Mouse (Mus musculus) brown adipose tissue, adult 24 weeks (tissue): ENCODE measurements around the gene Pcp4l1. TPM values are rescaled to one million over a fixed set of nuclear protein-coding genes. Genes with fewer than 3 reads are reported as not detected.

Source experiments
- H3K27ac ChIP-seq: fragments of 200-500 bp; replicated peaks from 2 replicates; pipeline ENCODE4 v1.5.1; 2012; ENCODE audit warnings: low read depth, mild to moderate bottlenecking, low read length
- H3K4me1 ChIP-seq: fragments of 200-500 bp; 2 replicates; pipeline ENCODE4 v1.6.1; 2012; ENCODE audit warnings: low read length, mixed read lengths; ENCODE audit not compliant: control insufficient read depth, insufficient read depth, insufficient read length
- H3K4me3 ChIP-seq: fragments of 200-500 bp; 2 replicates; pipeline ENCODE4 v1.5.1; 2012; ENCODE audit warnings: low read depth, mild to moderate bottlenecking, low read length, moderate library complexity; ENCODE audit not compliant: insufficient read depth
- polyA plus RNA-seq: library from polyadenylated mRNA; stranded (reverse); fragments of >200 nt; gene quantifications from 2 replicates; pipeline ENCODE4 v1.2.4, GENCODE M21; 2012; ENCODE audit not compliant: missing spikeins, insufficient read depth, insufficient read length

Pcp4l1 gene
- polyA plus RNA-seq, 1 experiment: 4.2 TPM

DNA sequence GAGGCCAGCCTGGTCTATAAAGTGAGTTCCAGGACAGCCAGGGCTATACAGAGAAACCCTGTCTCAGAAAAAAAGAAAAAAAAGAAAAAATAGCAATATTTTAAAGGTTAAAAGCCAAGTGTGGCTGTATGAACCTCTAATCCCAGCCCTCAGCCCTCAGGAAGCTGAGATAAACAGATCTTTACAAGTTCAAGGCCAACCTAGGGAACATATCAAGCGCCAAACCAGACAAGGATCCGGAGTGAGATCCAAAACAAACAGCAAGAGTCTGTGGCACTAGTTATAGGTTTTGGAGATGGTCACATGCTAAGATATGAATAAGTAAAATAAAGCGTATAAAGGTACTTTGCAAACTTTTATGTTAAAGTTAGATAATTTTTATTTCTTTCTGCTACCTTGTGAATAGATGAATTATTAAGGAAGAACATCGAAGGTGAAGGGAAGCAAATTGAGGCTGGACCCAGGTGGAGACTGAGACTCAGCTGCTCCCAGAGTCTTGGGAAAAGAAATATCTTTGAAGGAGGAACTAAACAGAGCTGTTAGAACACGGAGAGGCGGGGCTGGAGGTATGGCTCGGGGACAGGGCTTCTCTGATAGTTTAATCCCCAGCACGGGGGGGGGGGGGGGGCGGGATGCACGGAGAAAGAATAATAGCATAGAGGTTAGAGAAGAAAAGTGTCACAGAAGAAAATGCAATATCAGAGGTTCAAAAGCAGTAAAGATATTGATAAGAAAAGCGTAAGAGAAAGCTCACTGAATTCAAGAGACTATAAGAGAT lies 7.6 kb upstream of the Pcp4l1 start:
- no peaks in the 10 kb centered on the region for H3K4me1 ChIP-seq
- no peak overlapping the region for H3K4me3 ChIP-seq
- no peak overlapping the region for H3K27ac ChIP-seq

DNA sequence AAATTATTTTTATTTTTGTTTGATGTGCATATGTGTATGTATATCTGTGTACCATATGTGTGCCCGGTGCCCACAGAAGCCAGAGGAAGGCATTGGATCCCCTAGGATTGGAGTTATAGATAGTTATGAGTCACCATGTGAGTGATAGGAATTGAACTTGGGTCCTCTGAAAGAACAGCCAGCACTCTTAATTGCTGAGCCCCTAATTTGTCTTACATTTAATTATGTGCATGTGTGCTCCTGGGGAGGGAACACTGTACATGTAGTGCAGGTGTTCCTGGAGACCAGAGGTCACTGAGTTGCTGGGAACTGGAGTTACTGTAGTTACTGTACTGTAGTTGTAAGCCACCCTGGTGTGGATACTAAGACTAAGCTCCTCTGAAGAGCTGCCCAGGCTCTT lies 4.7 kb upstream of the Pcp4l1 start:
- Histone ChIP-seq H3K27ac (no peak overlapping the region), H3K4me1 (no peaks in the 10 kb centered on the region), H3K4me3 (no peak overlapping the region)

DNA sequence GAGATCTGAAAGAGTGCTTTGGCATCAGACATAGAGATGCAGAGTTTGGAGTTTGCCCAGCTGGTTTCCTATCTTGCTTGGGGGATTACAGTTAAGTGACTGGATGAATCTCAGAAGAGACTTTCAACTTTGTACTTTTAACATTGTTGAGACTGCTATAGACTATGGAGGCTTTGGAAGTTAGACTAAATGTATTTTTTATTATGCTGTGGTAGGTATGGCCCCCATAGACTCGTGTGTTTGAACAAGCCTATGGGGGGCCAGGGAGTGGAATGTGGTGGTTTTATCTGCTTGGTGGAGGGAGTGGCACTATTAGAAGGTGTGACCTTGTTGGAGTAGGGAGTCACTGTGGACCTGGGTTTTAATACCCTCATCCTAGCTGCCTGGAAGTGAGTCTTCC lies 3.5 kb upstream of the Pcp4l1 start:
- Histone ChIP-seq H3K4me1 (no peaks in the 10 kb centered on the region), H3K4me3 (no peak overlapping the region), H3K27ac (no peak overlapping the region)

DNA sequence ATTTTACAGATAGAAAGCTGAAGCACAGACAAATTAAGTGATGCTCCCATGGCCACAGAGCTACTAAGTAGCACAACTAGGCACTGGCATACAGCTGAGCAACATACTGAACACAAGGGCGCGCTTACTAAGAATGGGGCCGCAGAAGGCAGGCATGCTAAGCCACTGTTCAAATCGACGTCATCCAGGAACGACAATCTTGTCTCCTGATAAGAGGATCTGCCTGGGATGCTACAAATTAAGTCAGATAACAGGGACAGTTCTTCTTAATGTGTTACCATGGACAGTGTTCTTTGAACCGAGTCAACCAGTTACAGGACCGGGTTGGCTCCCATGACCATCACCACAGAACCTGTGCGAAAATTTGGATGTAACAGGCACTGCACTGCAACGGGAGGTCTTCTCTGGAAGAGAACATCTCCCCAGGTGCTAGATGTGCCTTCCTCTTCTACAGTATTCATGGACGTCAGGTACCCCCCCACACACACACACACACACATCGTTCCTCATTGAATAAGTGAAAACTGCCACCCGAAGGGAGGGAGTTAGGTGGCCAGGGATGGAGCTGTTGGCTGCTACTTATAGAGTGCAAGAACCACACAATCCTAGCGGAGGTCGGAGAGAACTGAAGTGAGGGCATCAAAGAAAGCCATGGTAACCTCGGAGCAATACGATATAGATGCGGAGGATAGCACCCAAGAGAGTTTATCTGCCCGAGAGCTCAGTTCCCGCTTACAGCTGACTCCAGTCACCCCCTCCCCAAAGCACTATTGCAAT lies 834 bp downstream of the Pcp4l1 start:
- Histone ChIP-seq H3K4me3 (peak overlapping the region; percentile 41; the same call in 1 of the 2 replicates), H3K4me1 (no peaks in the 10 kb centered on the region), H3K27ac (no peak overlapping the region)

DNA sequence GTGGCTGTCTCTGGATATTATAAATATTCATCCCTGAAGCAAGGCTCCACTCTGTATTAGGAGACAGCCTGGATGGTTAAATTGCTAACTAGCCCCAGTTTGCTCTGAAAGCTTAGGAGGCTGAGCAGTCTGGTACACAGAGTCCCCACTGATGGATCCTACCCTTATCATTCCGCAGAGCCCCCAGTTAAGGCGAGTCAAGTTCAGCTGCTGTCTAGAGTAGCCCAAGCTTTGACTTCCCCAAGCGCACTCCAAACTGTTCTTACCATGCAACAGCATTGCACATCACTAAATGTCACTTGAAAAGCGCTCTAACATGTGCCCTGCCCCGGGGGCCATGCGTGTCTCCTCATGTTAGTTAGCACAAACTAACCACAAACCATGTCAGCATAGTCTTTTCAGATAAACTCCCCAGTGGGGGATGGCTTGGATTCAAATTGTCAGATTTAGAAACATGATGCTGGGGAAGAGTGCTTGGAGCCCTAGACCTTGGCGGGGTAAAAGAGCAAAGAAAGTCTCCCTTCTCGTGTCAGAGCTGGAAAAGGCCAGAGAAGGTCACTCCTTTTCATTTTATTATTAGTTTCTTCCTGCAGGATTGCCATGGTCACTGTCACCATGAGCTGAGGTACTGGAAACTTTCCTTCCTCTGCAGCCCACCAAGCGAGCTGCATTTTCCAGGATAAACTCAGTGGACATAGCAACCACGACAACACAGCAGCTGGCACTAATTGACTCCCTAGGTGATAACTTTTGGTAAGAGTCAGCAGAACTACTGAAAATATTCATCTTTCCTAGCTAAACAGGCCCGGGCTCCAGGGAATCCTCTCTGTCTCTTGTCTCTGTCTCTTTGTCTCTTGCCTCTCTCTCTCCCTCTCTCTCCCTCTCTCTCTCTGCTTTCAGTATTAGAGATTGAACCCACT lies 1.9 kb downstream of the Pcp4l1 start:
- H3K4me1 ChIP-seq: no peaks in the 10 kb centered on the region
- H3K27ac ChIP-seq: no peak overlapping the region
- H3K4me3 ChIP-seq: 0 out of 2 replicates have a peak overlapping the region, but pooled peaks have one; percentile 8

DNA sequence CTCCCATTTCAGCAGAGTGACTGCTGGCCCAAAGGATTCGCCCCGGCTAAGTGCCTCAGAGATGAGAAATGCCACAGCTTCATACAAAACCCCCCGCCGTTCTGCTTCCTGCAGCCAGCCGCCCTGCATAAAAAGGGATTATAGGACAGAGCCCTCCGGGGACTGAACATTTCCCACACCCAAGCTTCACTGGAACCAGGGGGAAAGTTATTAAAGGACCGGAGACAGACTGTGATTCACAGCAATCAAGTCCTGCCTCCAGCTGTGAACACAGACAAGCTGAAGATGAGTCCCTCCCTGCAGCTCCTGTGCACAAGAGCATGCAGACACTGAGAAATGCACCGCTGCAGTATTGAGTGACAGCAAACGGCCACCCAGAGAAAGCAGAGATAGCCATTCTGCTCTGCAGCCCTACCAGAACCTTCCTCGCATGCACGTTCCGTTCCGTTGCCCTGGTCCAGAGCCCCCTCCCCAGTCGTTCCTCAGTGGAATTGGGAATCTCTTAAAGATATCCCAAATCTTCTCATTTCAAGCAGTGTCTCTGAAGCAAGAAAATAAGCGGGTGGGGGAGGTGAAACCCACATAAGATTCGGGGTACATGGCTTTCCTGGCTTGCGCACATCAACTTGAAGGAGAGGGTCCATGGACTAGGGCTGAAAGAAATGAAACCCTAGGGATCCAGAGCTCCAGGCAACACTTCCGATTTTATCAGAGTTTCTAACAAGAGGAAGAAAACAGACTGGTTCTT lies 2.8 kb downstream of the Pcp4l1 start:
- Histone ChIP-seq H3K4me1 (no peaks in the 10 kb centered on the region), H3K4me3 (no peak overlapping the region; the same call in 1 of the 2 replicates), H3K27ac (no peak overlapping the region)

DNA sequence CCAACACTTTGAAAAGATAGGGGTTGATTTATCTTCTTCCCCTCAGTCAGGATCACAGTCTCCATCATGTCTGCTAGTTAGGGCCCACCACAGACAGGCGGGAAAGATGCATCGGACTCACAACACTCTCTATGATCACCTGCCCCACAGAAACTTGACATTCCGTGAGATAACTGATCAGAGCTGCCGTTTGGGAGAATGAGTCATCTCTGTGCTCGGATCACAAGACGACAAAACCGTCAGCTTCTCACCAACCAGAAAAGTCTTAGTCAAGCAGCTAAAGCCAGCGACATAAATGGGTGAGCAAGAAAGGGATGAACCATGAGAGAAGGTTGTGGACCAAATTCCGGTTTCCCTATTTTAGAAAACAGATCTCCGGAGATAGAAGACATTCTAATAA lies 3.8 kb downstream of the Pcp4l1 start:
- Histone ChIP-seq H3K4me1 (no peaks in the 10 kb centered on the region), H3K27ac (no peak overlapping the region), H3K4me3 (no peak overlapping the region)

DNA sequence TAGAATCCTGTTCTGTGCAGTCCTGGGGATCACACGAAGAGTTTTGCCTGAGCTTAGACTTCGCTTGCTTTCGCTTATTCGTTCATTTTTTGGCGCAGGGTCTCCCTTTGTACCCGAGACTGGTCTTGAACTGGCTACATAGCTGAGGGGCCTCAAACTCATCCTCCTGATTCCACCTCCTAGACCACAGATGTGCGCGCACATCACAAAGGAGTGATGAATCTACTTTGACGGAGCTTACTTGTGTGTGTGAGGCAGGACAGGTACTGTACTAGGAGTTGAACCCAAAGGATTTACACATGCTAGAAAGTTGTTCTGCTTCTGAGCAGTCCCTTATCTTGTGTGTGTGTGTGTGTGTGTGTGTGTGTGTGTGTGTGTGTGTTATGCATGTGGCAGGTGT lies 5.2 kb downstream of the Pcp4l1 start:
- H3K4me1 ChIP-seq: no peaks in the 10 kb centered on the region
- H3K27ac ChIP-seq: no peak overlapping the region
- no peak overlapping the region for H3K4me3 ChIP-seq

DNA sequence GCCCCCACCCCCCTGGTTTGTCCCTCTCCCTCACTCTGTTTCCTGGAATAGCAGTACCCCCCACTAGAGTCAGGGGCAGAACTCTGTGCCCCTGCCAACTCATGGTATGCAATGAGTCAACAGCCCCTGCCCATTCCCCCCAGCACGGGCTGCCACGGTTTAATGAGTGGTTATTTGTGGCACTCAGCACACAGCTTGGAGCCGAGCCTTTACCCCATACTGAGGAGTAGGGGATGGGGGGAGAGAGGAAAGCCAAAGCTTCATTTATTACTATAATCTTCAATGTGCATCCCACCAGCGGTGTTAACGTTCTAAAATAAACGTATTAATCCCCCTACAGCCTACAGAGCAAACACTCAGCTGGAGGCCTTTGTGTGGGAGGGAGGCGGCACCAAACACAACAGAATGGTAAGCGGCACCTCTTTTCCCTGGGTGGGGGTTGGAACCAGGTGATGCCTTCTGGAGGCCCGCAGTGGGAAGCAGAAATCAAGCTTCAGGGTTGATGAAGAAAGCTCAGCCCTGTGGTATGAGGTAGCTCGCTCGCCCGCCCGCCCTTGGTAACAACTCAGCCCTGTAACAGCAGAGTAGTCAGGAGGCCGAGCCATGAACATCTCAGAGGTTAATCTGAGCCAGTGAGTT lies 6.5 kb downstream of the Pcp4l1 start:
- H3K27ac ChIP-seq: no peak overlapping the region
- no peaks in the 10 kb centered on the region; the same call in 1 of the 2 replicates for H3K4me1 ChIP-seq
- H3K4me3 ChIP-seq: no peak overlapping the region

DNA sequence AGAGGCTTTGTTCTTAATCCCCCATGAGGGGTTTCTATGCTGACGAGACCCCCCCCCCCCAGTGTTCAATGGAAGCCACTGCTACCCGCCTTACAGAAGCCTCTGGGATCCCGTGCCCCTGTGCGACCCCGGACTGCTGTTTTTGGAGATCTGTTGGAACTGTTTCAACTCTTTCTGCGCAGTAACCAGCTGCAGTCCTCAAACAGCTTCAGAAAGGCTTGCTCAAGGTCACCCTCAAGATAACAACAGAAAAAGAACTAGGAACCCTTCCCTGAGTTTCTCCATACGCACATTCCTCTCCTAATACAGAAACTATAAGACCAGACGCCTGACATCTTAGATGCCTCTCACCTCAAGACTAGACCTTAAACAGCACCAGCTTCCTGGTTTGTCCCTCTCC lies 7.0 kb downstream of the Pcp4l1 start:
- Histone ChIP-seq H3K4me1 (peaks cover 3% of the 10 kb centered on the region), H3K27ac (no peak overlapping the region), H3K4me3 (no peak overlapping the region)

DNA sequence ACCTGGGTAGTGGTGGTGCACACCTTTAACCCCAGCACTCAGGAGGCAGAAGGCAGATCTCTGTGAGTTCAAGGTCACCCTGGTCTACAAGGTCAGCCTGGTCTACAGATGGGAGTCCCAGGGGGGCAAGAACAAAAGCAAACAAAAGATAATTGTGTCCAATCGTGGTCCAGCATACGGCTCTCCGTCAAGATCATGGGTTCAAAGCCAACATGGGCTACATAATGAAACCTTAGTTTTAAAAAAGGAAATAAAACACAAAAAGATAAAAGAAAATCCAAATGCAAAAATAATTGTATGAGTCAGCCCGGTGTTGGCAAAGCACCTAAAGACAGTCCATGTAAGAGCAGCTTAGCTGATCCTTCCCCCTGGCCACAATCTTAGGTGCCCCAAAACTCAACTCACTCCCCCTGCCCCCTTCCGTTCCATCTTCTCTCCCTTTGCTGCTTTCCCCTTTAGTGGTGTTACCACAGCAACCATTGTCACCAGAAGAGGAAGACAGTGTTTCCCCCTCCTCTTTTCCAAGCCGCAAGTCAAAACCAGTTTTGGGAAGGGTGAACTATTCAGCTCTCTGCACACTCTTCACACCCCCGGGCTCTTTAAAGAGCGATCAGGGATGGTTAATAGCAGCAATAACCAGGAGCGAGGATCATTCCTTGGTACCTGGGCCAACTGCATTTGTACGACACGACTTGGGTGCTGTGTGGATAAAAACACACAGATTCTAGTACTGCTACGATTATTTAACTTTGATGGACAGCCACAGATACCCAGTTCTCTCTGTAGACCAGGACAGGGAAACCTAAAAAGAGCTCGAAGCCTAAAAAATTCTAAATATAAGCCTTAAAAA lies 8.0 kb downstream of the Pcp4l1 start:
- Histone ChIP-seq H3K27ac (no peak overlapping the region), H3K4me3 (no peak overlapping the region), H3K4me1 (peaks cover 4% of the 10 kb centered on the region)

DNA sequence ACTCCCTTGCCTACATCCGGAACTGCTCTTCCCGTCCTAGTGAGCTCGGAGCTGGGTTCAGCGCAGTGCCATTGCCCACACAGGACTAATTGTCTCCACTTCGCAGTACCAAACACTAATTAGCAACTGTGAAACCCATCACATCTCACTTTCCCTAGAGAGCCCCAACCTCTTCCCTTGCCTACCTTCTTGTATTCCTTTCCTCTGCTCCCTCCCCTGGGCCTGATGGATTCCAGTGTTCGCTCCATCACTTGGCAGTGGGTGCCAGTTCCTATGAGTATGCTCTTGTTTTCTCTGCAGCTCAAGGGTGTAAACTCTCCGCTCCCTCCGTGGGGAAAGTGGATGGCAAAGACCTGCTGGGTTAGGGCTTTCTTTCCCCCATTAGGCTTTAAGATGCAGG lies 10.4 kb downstream of the Pcp4l1 start:
- H3K4me1 ChIP-seq: peaks cover 4% of the 10 kb centered on the region
- H3K4me3 ChIP-seq: no peak overlapping the region
- no peak overlapping the region for H3K27ac ChIP-seq

DNA sequence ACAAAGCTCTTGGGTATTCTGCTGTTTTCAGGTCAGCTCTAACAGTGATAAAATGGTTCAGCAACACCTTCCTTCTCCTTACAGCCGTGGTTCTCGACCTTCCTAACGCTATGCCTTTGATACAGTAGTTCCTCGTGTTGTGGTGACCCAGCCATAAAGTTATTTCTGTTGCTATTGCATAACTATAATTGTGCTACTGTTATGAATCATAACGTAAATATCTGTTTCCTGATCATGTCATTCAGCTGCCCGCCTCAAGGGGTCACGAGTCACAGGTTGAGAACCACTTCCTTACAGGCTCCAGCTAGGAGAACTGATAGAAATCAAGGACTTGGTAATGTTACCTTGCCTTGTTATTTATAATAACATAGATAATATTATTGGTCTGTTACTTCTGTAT lies 11.8 kb downstream of the Pcp4l1 start:
- peak overlapping the region; percentile 30 for H3K27ac ChIP-seq
- H3K4me3 ChIP-seq: no peak overlapping the region
- H3K4me1 ChIP-seq: peaks cover 6% of the 10 kb centered on the region
